In the genomic region with DNA sequence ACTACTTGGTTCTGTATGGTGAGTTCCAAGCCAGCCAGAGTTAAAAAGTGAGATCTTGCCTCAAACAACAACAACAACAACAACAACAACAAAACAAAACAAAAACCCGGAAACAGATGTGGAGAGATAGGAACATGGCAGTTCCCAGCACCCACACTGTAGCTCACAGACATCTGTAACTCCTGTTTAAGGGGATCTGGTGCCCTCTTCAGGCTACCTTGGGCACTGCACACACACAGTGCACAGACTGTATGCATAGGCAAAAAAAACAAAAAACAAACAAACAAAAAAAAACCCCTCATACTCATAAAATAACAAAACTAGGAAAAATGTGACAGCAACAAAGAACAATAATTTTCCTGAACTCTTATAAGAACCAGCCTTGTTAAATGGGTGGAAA, we compare ENCODE assay signal across 16 mouse cellular contexts. TPM values are rescaled to one million over a fixed set of nuclear protein-coding genes. Genes with fewer than 3 reads are reported as not detected.
A peak's percentile ranks its signal among the peaks of the same experiment; 100 is the strongest.
DNase-seq lines count a peak whose midpoint lies in the region; ATAC-seq and TF ChIP-seq lines count a peak whose summit lies in the region.
"Had no signal": no experiment of that assay in that cellular context is flagged by ENCODE, and none has a peak within 500 bp of the region (broad histone marks: within the 10 kb centered on the region; RNA-seq: fewer than 3 reads in every experiment).

No protein-coding gene starts in this region.

- DNase-seq in lung, postnatal 0 days (ENCODE audit: low spot score), result peak; percentile 5
- no peak for DNase-seq in lung, adult 2 months
- no peak for DNase-seq in ES-E14 (ENCODE audit: low read depth, low spot score)
- peak; percentile 15 for DNase-seq in splenic B cell, adult 2 months (ENCODE audit: low read depth, low spot score)
- DNase-seq in embryo, embryonic 10.5 days (ENCODE audit: low spot score), result no peak
- DNase-seq: adrenal gland, adult 2 months; cerebellum, adult 2 months; lung, postnatal 14 days; spleen, adult 18-20 months had no signal

- no peaks in the 10 kb centered on the region; the same call in 1 of the 2 replicates for H3K36me3 ChIP-seq in intestine, postnatal 0 days (ENCODE audit: control insufficient read depth, insufficient read depth)
- peaks cover 7% of the 10 kb centered on the region; the same call in 1 of the 2 replicates for H3K36me3 ChIP-seq in intestine, embryonic 15.5 days
- no peaks in the 10 kb centered on the region for H3K36me3 ChIP-seq in lung, postnatal 0 days (ENCODE audit: insufficient read depth, low read length)
- peaks cover 4% of the 10 kb centered on the region; the same call in 1 of the 2 replicates for H3K36me3 ChIP-seq in ES-E14 (ENCODE audit: control insufficient read depth, insufficient read depth, low read length, poor library complexity, severe bottlenecking)
- no peaks in the 10 kb centered on the region for H3K36me3 ChIP-seq in splenic B cell, adult 2 months (ENCODE audit: control insufficient read depth, insufficient read depth, low read length, poor library complexity, severe bottlenecking)
- H3K36me3 ChIP-seq: neural tube, embryonic 15.5 days had no signal

- TF ChIP-seq CTCF in intestine, postnatal 0 days (IDR thresholded peaks at IDR 0.05; ENCODE audit: low read depth), result peak; percentile 54
- TF ChIP-seq CTCF in lung, postnatal 0 days (IDR thresholded peaks at IDR 0.05), result peak; percentile 53
- TF ChIP-seq CTCF in lung, adult 2 months (IDR thresholded peaks at IDR 0.05; ENCODE audit: insufficient read depth, low read length), result no peak

- H3K27ac ChIP-seq in intestine, postnatal 0 days (ENCODE audit: low read depth, low read length), result no peak overlapping the region
- no peak overlapping the region for H3K27ac ChIP-seq in intestine, embryonic 15.5 days
- H3K27ac ChIP-seq in lung, postnatal 0 days (ENCODE audit: low read length), result no peak overlapping the region
- no peak overlapping the region for H3K27ac ChIP-seq in ES-E14 (ENCODE audit: insufficient read depth, low read depth, low read length, poor library complexity, severe bottlenecking)
- H3K27ac ChIP-seq: forebrain, embryonic 10.5 days; limb, embryonic 13.5 days; neural tube, embryonic 15.5 days had no signal

- H3K4me2 ChIP-seq in intestine, postnatal 0 days (replicated peaks; ENCODE audit: low read depth), result no peak overlapping the region
- H3K4me2 ChIP-seq in intestine, embryonic 15.5 days (replicated peaks), result no peak overlapping the region
- no peak overlapping the region for H3K4me2 ChIP-seq in lung, postnatal 0 days (replicated peaks; ENCODE audit: low read depth, low read length)
- H3K4me2 ChIP-seq: limb, embryonic 13.5 days; neural tube, embryonic 15.5 days had no signal

- H3K27me3 ChIP-seq in intestine, postnatal 0 days (replicated peaks; ENCODE audit: control insufficient read depth, insufficient read depth, low read length), result no peaks in the 10 kb centered on the region
- H3K27me3 ChIP-seq in intestine, embryonic 15.5 days (replicated peaks), result no peaks in the 10 kb centered on the region
- H3K27me3 ChIP-seq in lung, postnatal 0 days (replicated peaks; ENCODE audit: insufficient read depth, low read length), result no peaks in the 10 kb centered on the region
- H3K27me3 ChIP-seq in splenic B cell, adult 2 months (ENCODE audit: control insufficient read depth, insufficient read depth, low read length, poor library complexity, severe bottlenecking), result no peaks in the 10 kb centered on the region
- H3K27me3 ChIP-seq: limb, embryonic 13.5 days; neural tube, embryonic 15.5 days had no signal

- H3K4me1 ChIP-seq in intestine, postnatal 0 days (replicated peaks; ENCODE audit: control insufficient read depth, insufficient read depth, low read length), result peaks cover 17% of the 10 kb centered on the region
- H3K4me1 ChIP-seq in intestine, embryonic 15.5 days (replicated peaks), result peaks cover 39% of the 10 kb centered on the region
- H3K4me1 ChIP-seq in lung, postnatal 0 days (ENCODE audit: insufficient read depth, low read depth, low read length), result peaks cover 25% of the 10 kb centered on the region
- H3K4me1 ChIP-seq in lung, adult 2 months (ENCODE audit: control insufficient read depth, insufficient read depth, low read length), result peaks cover 36% of the 10 kb centered on the region
- H3K4me1 ChIP-seq in ES-E14 (ENCODE audit: control insufficient read depth in 2 of 2, insufficient read depth in 2 of 2, low read length in 2 of 2, poor library complexity in 1 of 2), result peaks cover 4 to 24% of the 10 kb centered on the region in 2 experiments; a peak in 3 of 4 replicates

- H3K4me3 ChIP-seq in intestine, postnatal 0 days (ENCODE audit: low read depth, low read length), result no peak overlapping the region
- H3K4me3 ChIP-seq in intestine, embryonic 15.5 days (replicated peaks), result no peak overlapping the region
- H3K4me3 ChIP-seq in lung, postnatal 0 days (ENCODE audit: low read depth, low read length), result no peak overlapping the region
- no peak overlapping the region for H3K4me3 ChIP-seq in lung, adult 2 months (replicated peaks; ENCODE audit: extremely low read depth, low read depth, low read length)
- H3K4me3 ChIP-seq in ES-E14 (ENCODE audit: insufficient read depth in 1 of 2, low read depth in 1 of 2, low read length in 2 of 2, poor library complexity in 1 of 2, severe bottlenecking in 1 of 2), result no peak overlapping the region
- H3K4me3 ChIP-seq: forebrain, embryonic 10.5 days; limb, embryonic 13.5 days; neural tube, embryonic 15.5 days had no signal

- no peak for TF ChIP-seq POLR2A in lung, adult 2 months (IDR thresholded peaks at IDR 0.05; ENCODE audit: borderline replicate concordance, extremely low read depth, low read depth, low read length)

- no peak for TF ChIP-seq EP300 in lung, postnatal 0 days (IDR thresholded peaks at IDR 0.05)

- WGBS in intestine, postnatal 0 days, result 100% methylated on average over 1 of the region's 1 CpGs
- WGBS in intestine, embryonic 15.5 days, result 86% methylated on average over 1 of the region's 1 CpGs
- 90% methylated on average over 1 of the region's 1 CpGs for WGBS in lung, postnatal 0 days
- 86% methylated on average over 1 of the region's 1 CpGs for WGBS in lung, adult 2 months

- ATAC-seq in intestine, postnatal 0 days, result no peak
- no peak for ATAC-seq in intestine, embryonic 15.5 days
- no peak for ATAC-seq in lung, postnatal 0 days

- in situ Hi-C loops in ES-E14 (cut with MboI; ENCODE audit: low sequenced_read_pairs in 2 of 2, unreplicated experiment in 2 of 2), result no loop called here

- no peaks in the 10 kb centered on the region for H3K9me3 ChIP-seq in intestine, postnatal 0 days (ENCODE audit: control insufficient read depth)
- H3K9me3 ChIP-seq in intestine, embryonic 15.5 days, result no peaks in the 10 kb centered on the region
- no peaks in the 10 kb centered on the region for H3K9me3 ChIP-seq in lung, postnatal 0 days (ENCODE audit: low read length)
- H3K9me3 ChIP-seq in ES-E14 (ENCODE audit: control insufficient read depth, insufficient read depth, low read depth, low read length), result no peaks in the 10 kb centered on the region
- H3K9me3 ChIP-seq: neural tube, embryonic 15.5 days had no signal

- no peak overlapping the region for H3K9ac ChIP-seq in intestine, postnatal 0 days (ENCODE audit: low read depth, low read length)
- H3K9ac ChIP-seq in intestine, embryonic 15.5 days, result no peak overlapping the region
- no peak overlapping the region for H3K9ac ChIP-seq in lung, postnatal 0 days (replicated peaks; ENCODE audit: low read depth)
- no peak overlapping the region for H3K9ac ChIP-seq in ES-E14 (ENCODE audit: insufficient read depth, low read depth, low read length, poor library complexity, severe bottlenecking)
- H3K9ac ChIP-seq: limb, embryonic 13.5 days; neural tube, embryonic 15.5 days had no signal

TF ChIP-seq in ES-E14, 5 proteins besides CTCF, POLR2A, EP300 and RAD21:
- TF ChIP-seq ZC3H11A (IDR thresholded peaks at IDR 0.05; ENCODE audit: borderline replicate concordance, low read depth, low read length) (peak; percentile 43; the same call in 1 of the 2 replicates), MAFK (IDR thresholded peaks at IDR 0.05; ENCODE audit: insufficient read depth, low read depth, low read length) (no peak)
TF ChIP-seq in ES-E14: peak in this region for 1.

RNA-seq across cellular contexts. Expression of gene Cdc42ep4, which starts 8.7 kb away (rescaled TPM):
- 30.2 and 33.0 TPM in 2 replicates for polyA plus RNA-seq in intestine, postnatal 0 days (2015; fragmentation: Nextera tagmentation; extraction: Ambion mirVana)
- 54.4 and 57.8 TPM in 2 replicates for polyA plus RNA-seq in intestine, embryonic 15.5 days (2015; fragmentation: Nextera tagmentation; extraction: Ambion mirVana)
- polyA plus RNA-seq in lung, postnatal 0 days (2015; fragmentation: Nextera tagmentation; extraction: Ambion mirVana), result 92.8 and 116 TPM in 2 replicates
- 80.4 and 115 TPM in 2 replicates for polyA plus RNA-seq in lung, adult 2 months (2012; rRNA removed)
- 17.8 and 20.7 TPM in 2 replicates for total RNA-seq in ES-E14 (2012; rRNA removed)

RNA-seq across cellular contexts. Expression of gene Cpsf4l, which starts 33.2 kb away (rescaled TPM):
- polyA plus RNA-seq in intestine, postnatal 0 days (2015; fragmentation: Nextera tagmentation; extraction: Ambion mirVana), result not detected in 2 replicates
- polyA plus RNA-seq in intestine, embryonic 15.5 days (2015; fragmentation: Nextera tagmentation; extraction: Ambion mirVana), result 0.18 TPM in 1 of 2 replicates, not detected in the other
- 0.17 and 0.25 TPM in 2 replicates for polyA plus RNA-seq in lung, postnatal 0 days (2015; fragmentation: Nextera tagmentation; extraction: Ambion mirVana)
- polyA plus RNA-seq in lung, adult 2 months (2012; rRNA removed), result 0.09 TPM in 1 of 2 replicates, not detected in the other
- total RNA-seq in ES-E14 (2012; rRNA removed), result 19.6 and 35.0 TPM in 2 replicates
- total RNA-seq: common myeloid progenitor, adult 5-6 weeks; hematopoietic stem cell, adult 5-6 weeks had no signal
- polyA plus RNA-seq: adrenal gland, adult 2 months had no signal

RNA-seq across cellular contexts. Expression of gene D11Wsu47e, which starts 58.8 kb away (rescaled TPM):
- 9.0 and 9.6 TPM in 2 replicates for polyA plus RNA-seq in intestine, postnatal 0 days (2015; fragmentation: Nextera tagmentation; extraction: Ambion mirVana)
- 14.6 and 17.8 TPM in 2 replicates for polyA plus RNA-seq in intestine, embryonic 15.5 days (2015; fragmentation: Nextera tagmentation; extraction: Ambion mirVana)
- polyA plus RNA-seq in lung, postnatal 0 days (2015; fragmentation: Nextera tagmentation; extraction: Ambion mirVana), result 10.3 and 11.9 TPM in 2 replicates
- polyA plus RNA-seq in lung, adult 2 months (2012; rRNA removed), result 6.2 and 7.1 TPM in 2 replicates
- 33.1 and 38.5 TPM in 2 replicates for total RNA-seq in ES-E14 (2012; rRNA removed)

RNA-seq across cellular contexts. Expression of gene Fam104a, which starts 59.0 kb away (rescaled TPM):
- polyA plus RNA-seq in intestine, postnatal 0 days (2015; fragmentation: Nextera tagmentation; extraction: Ambion mirVana), result 40.0 and 41.9 TPM in 2 replicates
- 42.6 and 46.0 TPM in 2 replicates for polyA plus RNA-seq in intestine, embryonic 15.5 days (2015; fragmentation: Nextera tagmentation; extraction: Ambion mirVana)
- 41.3 and 44.1 TPM in 2 replicates for polyA plus RNA-seq in lung, postnatal 0 days (2015; fragmentation: Nextera tagmentation; extraction: Ambion mirVana)
- polyA plus RNA-seq in lung, adult 2 months (2012; rRNA removed), result 21.2 and 31.7 TPM in 2 replicates
- 13.8 and 18.0 TPM in 2 replicates for total RNA-seq in ES-E14 (2012; rRNA removed)

Comparison
In these comparisons a context has a peak if more than half of its experiments do, and no peak if none do; other contexts are left out.
1. DNase-seq: peak in lung, postnatal 0 days (single experiment) and splenic B cell, adult 2 months (single experiment); none in lung, adult 2 months (single experiment), ES-E14 (single experiment) and embryo, embryonic 10.5 days (single experiment).